Mouse (Mus musculus): Measurements from ENCODE around the gene Pcdh7. TPM values are rescaled to one million over a fixed set of nuclear protein-coding genes. Genes with fewer than 3 reads are reported as not detected.

Pcdh7 gene
- polyA plus RNA-seq, 1 experiment from 2014 or later: 6.5 TPM

- Histone ChIP-seq H3K4me1 (ENCODE audit: control insufficient read depth, insufficient read depth, low read length) (no peaks in the 10 kb centered on the region), H3K27me3 (ENCODE audit: control insufficient read depth, insufficient read depth, low read length) (no peaks in the 10 kb centered on the region), H3K4me2 (replicated peaks; ENCODE audit: low read depth, low read length) (no peak overlapping the region), H3K9ac (ENCODE audit: low read depth, low read length) (no peak overlapping the region), H3K36me3 (ENCODE audit: control insufficient read depth, insufficient read depth, low read length) (no peaks in the 10 kb centered on the region), H3K4me3 (ENCODE audit: low read length) (no peak overlapping the region), H3K27ac (ENCODE audit: low read depth, low read length) (no peak overlapping the region), H3K9me3 (ENCODE audit: control insufficient read depth, low read length) (no peaks in the 10 kb centered on the region)
- no peak for ATAC-seq (ENCODE audit: low FRiP score, low TSS enrichment)
- 69% methylated on average over 3 of the region's 3 CpGs for WGBS
These were observed 129.7 kb downstream of the Pcdh7 start for GRCm38 (mm10) chr5:57847500-57847899.

- H3K4me3 ChIP-seq (ENCODE audit: low read length): no peak overlapping the region
- no peaks in the 10 kb centered on the region for H3K4me1 ChIP-seq (ENCODE audit: control insufficient read depth, insufficient read depth, low read length)
These were observed 132.3 kb downstream of the Pcdh7 start for GRCm38 (mm10) chr5:57850111-57850510.

GRCm38 (mm10) chr5:57857316-57857715, 139.5 kb downstream of the Pcdh7 start:
- Histone ChIP-seq H3K9ac (ENCODE audit: low read depth, low read length) (no peak overlapping the region), H3K27me3 (ENCODE audit: control insufficient read depth, insufficient read depth, low read length) (no peaks in the 10 kb centered on the region), H3K4me3 (ENCODE audit: low read length) (no peak overlapping the region), H3K36me3 (ENCODE audit: control insufficient read depth, insufficient read depth, low read length) (no peaks in the 10 kb centered on the region), H3K4me2 (replicated peaks; ENCODE audit: low read depth, low read length) (no peak overlapping the region), H3K27ac (ENCODE audit: low read depth, low read length) (no peak overlapping the region), H3K4me1 (ENCODE audit: control insufficient read depth, insufficient read depth, low read length) (no peaks in the 10 kb centered on the region), H3K9me3 (ENCODE audit: control insufficient read depth, low read length) (no peaks in the 10 kb centered on the region)
- no peak for ATAC-seq (ENCODE audit: low FRiP score, low TSS enrichment)
- WGBS: 76% methylated on average over 3 of the region's 3 CpGs

More at GRCm38 (mm10) chr5:57850111-57850510, 132.3 kb downstream of the Pcdh7 start:
- H3K36me3 ChIP-seq (ENCODE audit: control insufficient read depth, insufficient read depth, low read length): no peaks in the 10 kb centered on the region
- H3K27me3 ChIP-seq (ENCODE audit: control insufficient read depth, insufficient read depth, low read length): no peaks in the 10 kb centered on the region
- no peak overlapping the region for H3K9ac ChIP-seq (ENCODE audit: low read depth, low read length)
- WGBS: 92% methylated on average over 2 of the region's 2 CpGs
- ATAC-seq (ENCODE audit: low FRiP score, low TSS enrichment): no peak
- H3K4me2 ChIP-seq (replicated peaks; ENCODE audit: low read depth, low read length): no peak overlapping the region
- no peaks in the 10 kb centered on the region for H3K9me3 ChIP-seq (ENCODE audit: control insufficient read depth, low read length)
- no peak overlapping the region for H3K27ac ChIP-seq (ENCODE audit: low read depth, low read length)

- H3K4me1 ChIP-seq (ENCODE audit: control insufficient read depth, insufficient read depth, low read length): no peaks in the 10 kb centered on the region
- H3K4me2 ChIP-seq (replicated peaks; ENCODE audit: low read depth, low read length): no peak overlapping the region
- H3K9ac ChIP-seq (ENCODE audit: low read depth, low read length): no peak overlapping the region
- H3K36me3 ChIP-seq (ENCODE audit: control insufficient read depth, insufficient read depth, low read length): no peaks in the 10 kb centered on the region
- 92% methylated on average over 3 of the region's 3 CpGs for WGBS
- H3K9me3 ChIP-seq (ENCODE audit: control insufficient read depth, low read length): no peaks in the 10 kb centered on the region
- no peak overlapping the region for H3K4me3 ChIP-seq (ENCODE audit: low read length)
- no peaks in the 10 kb centered on the region for H3K27me3 ChIP-seq (ENCODE audit: control insufficient read depth, insufficient read depth, low read length)
- ATAC-seq (ENCODE audit: low FRiP score, low TSS enrichment): no peak
- no peak overlapping the region for H3K27ac ChIP-seq (ENCODE audit: low read depth, low read length)
These were observed 146.5 kb downstream of the Pcdh7 start for GRCm38 (mm10) chr5:57864254-57864653.

- WGBS: 88% methylated on average over 3 of the region's 3 CpGs
- H3K9ac ChIP-seq (ENCODE audit: low read depth, low read length): no peak overlapping the region
- no peaks in the 10 kb centered on the region for H3K27me3 ChIP-seq (ENCODE audit: control insufficient read depth, insufficient read depth, low read length)
- H3K4me3 ChIP-seq (ENCODE audit: low read length): no peak overlapping the region
- no peaks in the 10 kb centered on the region for H3K4me1 ChIP-seq (ENCODE audit: control insufficient read depth, insufficient read depth, low read length)
- H3K36me3 ChIP-seq (ENCODE audit: control insufficient read depth, insufficient read depth, low read length): no peaks in the 10 kb centered on the region
- H3K4me2 ChIP-seq (replicated peaks; ENCODE audit: low read depth, low read length): no peak overlapping the region
- H3K27ac ChIP-seq (ENCODE audit: low read depth, low read length): no peak overlapping the region
- no peaks in the 10 kb centered on the region for H3K9me3 ChIP-seq (ENCODE audit: control insufficient read depth, low read length)
- ATAC-seq (ENCODE audit: low FRiP score, low TSS enrichment): no peak
These were observed 147.5 kb downstream of the Pcdh7 start for GRCm38 (mm10) chr5:57865256-57865655.

GRCm38 (mm10) chr5:57866097-57866496, 148.3 kb downstream of the Pcdh7 start:
- no peaks in the 10 kb centered on the region for H3K9me3 ChIP-seq (ENCODE audit: control insufficient read depth, low read length)
- WGBS: 83% methylated on average over 1 of the region's 1 CpGs
- no peak overlapping the region for H3K9ac ChIP-seq (ENCODE audit: low read depth, low read length)
- no peaks in the 10 kb centered on the region for H3K4me1 ChIP-seq (ENCODE audit: control insufficient read depth, insufficient read depth, low read length)
- no peaks in the 10 kb centered on the region for H3K27me3 ChIP-seq (ENCODE audit: control insufficient read depth, insufficient read depth, low read length)
- ATAC-seq (ENCODE audit: low FRiP score, low TSS enrichment): no peak
- H3K27ac ChIP-seq (ENCODE audit: low read depth, low read length): no peak overlapping the region
- H3K4me2 ChIP-seq (replicated peaks; ENCODE audit: low read depth, low read length): no peak overlapping the region
- H3K36me3 ChIP-seq (ENCODE audit: control insufficient read depth, insufficient read depth, low read length): no peaks in the 10 kb centered on the region
- H3K4me3 ChIP-seq (ENCODE audit: low read length): no peak overlapping the region

GRCm38 (mm10) chr5:57867906-57868305, 150.1 kb downstream of the Pcdh7 start:
- WGBS: 91% methylated on average over 2 of the region's 2 CpGs
- no peak overlapping the region for H3K27ac ChIP-seq (ENCODE audit: low read depth, low read length)

GRCm38 (mm10) chr5:57868702-57869101, 150.9 kb downstream of the Pcdh7 start:
- Histone ChIP-seq H3K4me3 (ENCODE audit: low read length) (no peak overlapping the region), H3K27ac (ENCODE audit: low read depth, low read length) (no peak overlapping the region), H3K9me3 (ENCODE audit: control insufficient read depth, low read length) (no peaks in the 10 kb centered on the region), H3K4me2 (replicated peaks; ENCODE audit: low read depth, low read length) (no peak overlapping the region), H3K9ac (ENCODE audit: low read depth, low read length) (no peak overlapping the region), H3K27me3 (ENCODE audit: control insufficient read depth, insufficient read depth, low read length) (no peaks in the 10 kb centered on the region), H3K4me1 (ENCODE audit: control insufficient read depth, insufficient read depth, low read length) (no peaks in the 10 kb centered on the region), H3K36me3 (ENCODE audit: control insufficient read depth, insufficient read depth, low read length) (no peaks in the 10 kb centered on the region)
- no peak for ATAC-seq (ENCODE audit: low FRiP score, low TSS enrichment)
- whole genome bisulfite sequencing: 33% methylated on average over 4 of the region's 4 CpGs

More at GRCm38 (mm10) chr5:57867906-57868305, 150.1 kb downstream of the Pcdh7 start:
- H3K27me3 ChIP-seq (ENCODE audit: control insufficient read depth, insufficient read depth, low read length): no peaks in the 10 kb centered on the region
- H3K4me1 ChIP-seq (ENCODE audit: control insufficient read depth, insufficient read depth, low read length): no peaks in the 10 kb centered on the region
- H3K9me3 ChIP-seq (ENCODE audit: control insufficient read depth, low read length): no peaks in the 10 kb centered on the region
- no peak overlapping the region for H3K4me2 ChIP-seq (replicated peaks; ENCODE audit: low read depth, low read length)
- no peak overlapping the region for H3K4me3 ChIP-seq (ENCODE audit: low read length)
- H3K36me3 ChIP-seq (ENCODE audit: control insufficient read depth, insufficient read depth, low read length): no peaks in the 10 kb centered on the region
- H3K9ac ChIP-seq (ENCODE audit: low read depth, low read length): no peak overlapping the region
- no peak for ATAC-seq (ENCODE audit: low FRiP score, low TSS enrichment)

- ATAC-seq (ENCODE audit: low FRiP score, low TSS enrichment): no peak
- WGBS: 49% methylated on average over 1 of the region's 1 CpGs
- Histone ChIP-seq H3K4me1 (ENCODE audit: control insufficient read depth, insufficient read depth, low read length) (no peaks in the 10 kb centered on the region), H3K36me3 (ENCODE audit: control insufficient read depth, insufficient read depth, low read length) (no peaks in the 10 kb centered on the region), H3K9me3 (ENCODE audit: control insufficient read depth, low read length) (no peaks in the 10 kb centered on the region), H3K27ac (ENCODE audit: low read depth, low read length) (no peak overlapping the region), H3K4me2 (replicated peaks; ENCODE audit: low read depth, low read length) (no peak overlapping the region), H3K4me3 (ENCODE audit: low read length) (no peak overlapping the region), H3K9ac (ENCODE audit: low read depth, low read length) (no peak overlapping the region), H3K27me3 (ENCODE audit: control insufficient read depth, insufficient read depth, low read length) (no peaks in the 10 kb centered on the region)
These were observed 153.0 kb downstream of the Pcdh7 start for GRCm38 (mm10) chr5:57870727-57871126.

GRCm38 (mm10) chr5:57884982-57885381, 167.2 kb downstream of the Pcdh7 start:
- Histone ChIP-seq H3K4me1 (ENCODE audit: control insufficient read depth, insufficient read depth, low read length) (no peaks in the 10 kb centered on the region), H3K27ac (ENCODE audit: low read depth, low read length) (no peak overlapping the region)

More at GRCm38 (mm10) chr5:57884982-57885381, 167.2 kb downstream of the Pcdh7 start:
- Histone ChIP-seq H3K27me3 (ENCODE audit: control insufficient read depth, insufficient read depth, low read length) (no peaks in the 10 kb centered on the region), H3K9me3 (ENCODE audit: control insufficient read depth, low read length) (no peaks in the 10 kb centered on the region), H3K36me3 (ENCODE audit: control insufficient read depth, insufficient read depth, low read length) (no peaks in the 10 kb centered on the region), H3K4me2 (replicated peaks; ENCODE audit: low read depth, low read length) (no peak overlapping the region), H3K4me3 (ENCODE audit: low read length) (no peak overlapping the region), H3K9ac (ENCODE audit: low read depth, low read length) (no peak overlapping the region)
- ATAC-seq (ENCODE audit: low FRiP score, low TSS enrichment): no peak

All from kidney, embryonic 14.5 days (tissue).